Mouse (Mus musculus): ENCODE measurements around the gene Gimap9.

The Gimap9 gene

DNA sequence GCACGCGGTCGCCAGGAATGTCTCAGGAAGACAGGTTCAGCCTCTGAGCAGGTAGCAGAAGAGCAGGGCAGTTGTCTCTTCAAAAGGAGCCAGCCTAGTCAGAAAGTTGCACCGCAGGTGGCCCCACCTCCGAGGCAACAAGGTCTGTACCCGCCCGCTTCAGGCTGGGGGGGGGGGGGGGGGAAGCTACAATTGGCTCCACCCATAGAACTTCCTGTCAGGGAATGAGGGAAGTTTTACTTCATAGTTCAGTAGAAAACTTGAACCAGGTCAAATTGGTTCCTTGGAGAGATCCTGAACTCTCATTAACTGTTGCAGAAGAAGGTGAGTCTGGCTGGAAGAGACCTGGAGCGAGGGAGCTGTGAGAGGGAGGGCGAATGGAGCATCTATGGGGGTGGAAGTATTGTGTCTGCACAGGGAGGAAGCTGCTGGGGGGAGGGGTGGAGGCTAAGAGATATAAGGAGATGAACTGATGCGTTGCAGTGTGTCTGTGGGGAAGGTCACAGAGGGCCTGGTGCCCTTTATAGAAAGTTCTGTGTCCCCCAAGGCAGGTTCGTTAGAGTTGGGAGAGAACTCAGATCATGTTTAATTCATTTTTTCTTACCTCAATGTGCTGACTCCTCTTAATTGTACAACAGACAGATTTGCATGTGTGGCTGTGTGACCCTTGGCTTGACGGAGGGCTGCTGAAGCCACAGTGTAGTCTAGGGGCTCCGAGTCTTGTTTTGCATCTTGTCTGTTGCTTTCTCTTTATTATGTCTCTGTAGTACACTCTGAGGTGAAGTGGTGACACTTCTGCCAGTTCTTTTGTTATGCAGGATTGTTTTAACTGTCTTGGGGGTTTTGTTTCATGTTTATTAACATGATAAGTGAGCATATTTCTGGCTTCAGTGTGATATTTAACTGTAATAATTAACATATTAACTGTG, at the start of gene Gimap9:
Gene Gimap9 (plus strand): TSS at position 199 of the 929 bp plus-strand sequence.
- DNase-seq (ENCODE audit: low read depth, low spot score): no peak

GRCm38 (mm10) chr6:48626464-48626863, 49.5 kb upstream of the Gimap9 start, which contains the start of gene AI854703:
Gene AI854703, plus strand, starts transcription at chr6:48626764.
- DNase-seq (ENCODE audit: low read depth, low spot score): no peak

DNA sequence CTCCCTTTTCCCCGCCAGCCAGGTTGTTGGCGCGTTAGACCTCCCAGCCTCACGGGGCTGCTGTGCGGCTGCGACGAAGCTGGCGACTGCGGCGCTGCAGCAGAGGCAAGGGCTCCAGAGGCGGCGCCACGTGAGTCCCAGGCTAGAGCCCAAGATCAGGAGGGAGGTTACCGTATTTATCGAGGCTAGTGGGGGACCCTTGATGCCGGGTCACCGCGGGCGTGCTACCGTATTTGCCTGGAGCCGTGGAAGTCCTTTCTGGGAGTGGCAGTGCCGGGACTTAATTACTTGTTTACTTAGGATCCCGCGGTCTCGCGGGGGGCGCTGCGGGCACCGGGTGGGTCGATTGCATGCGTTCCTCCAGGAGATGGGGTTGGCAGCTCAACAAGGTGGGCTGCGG, 48.9 kb upstream of the Gimap9 start:
- peak; percentile 49 for DNase-seq (ENCODE audit: low read depth, low spot score)

DNA sequence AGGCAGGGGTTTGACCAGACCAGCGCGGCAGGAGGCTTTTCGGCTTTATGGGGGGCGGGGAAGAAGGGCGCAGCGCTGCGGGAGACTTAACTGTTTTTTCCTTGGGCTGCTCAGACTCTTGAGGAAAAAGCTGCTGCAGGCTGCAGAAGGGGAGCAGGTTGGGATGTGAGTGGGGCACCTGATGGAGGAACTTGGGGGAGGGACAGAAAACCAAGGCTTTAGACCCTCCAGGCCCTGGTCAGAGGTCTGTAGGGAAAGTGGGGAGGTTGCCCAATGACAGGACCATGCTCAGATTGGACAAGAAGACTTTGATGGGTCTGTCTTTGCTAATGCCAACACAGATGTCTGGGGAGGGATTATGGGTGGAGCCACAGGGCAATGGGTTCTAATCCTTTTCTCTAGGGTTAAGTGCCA, 48.4 kb upstream of the Gimap9 start:
- no peak for DNase-seq (ENCODE audit: low read depth, low spot score)

GRCm38 (mm10) chr6:48628377-48628776, 47.6 kb upstream of the Gimap9 start:
- DNase-seq (ENCODE audit: low read depth, low spot score): no peak

DNA sequence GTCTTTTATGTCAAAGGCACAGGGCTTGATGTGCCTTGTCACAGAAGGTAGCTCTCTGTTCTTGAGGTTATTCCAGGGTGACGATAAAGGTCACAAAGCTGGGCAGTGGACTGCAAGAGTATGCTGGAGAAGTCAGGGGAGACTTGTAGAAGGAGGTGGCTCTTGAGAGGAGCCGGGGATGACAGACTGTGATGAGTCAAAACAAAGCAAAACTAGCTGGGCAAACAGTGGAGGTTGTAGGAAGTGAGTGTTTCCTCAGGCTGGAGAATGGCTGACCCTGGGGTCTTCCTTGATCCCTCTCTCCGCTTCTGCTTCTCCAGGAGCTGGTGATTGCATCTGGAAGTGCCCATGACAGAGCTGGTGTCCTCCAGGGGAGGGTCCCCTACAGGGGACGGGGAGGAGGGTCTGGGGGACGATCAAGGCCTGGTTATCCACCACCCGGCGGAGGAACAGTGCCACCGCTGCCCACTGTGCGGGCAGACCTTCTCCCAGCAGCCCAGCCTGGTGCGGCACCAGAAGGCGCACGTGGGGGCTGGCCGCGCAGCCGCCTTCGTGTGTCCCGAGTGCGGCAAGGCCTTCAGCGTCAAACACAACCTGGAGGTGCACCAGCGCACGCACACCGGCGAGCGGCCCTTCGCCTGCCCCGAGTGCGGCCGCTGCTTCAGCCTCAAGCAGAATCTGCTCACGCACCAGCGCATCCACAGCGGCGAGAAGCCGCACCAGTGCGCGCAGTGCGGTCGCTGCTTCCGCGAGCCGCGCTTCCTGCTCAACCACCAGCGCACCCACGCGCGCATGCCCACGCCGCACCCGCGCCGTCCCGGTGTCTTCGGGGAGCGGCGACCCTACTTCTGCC, 46.9 kb upstream of the Gimap9 start:
- DNase-seq (ENCODE audit: low read depth, low spot score): no peak

DNA sequence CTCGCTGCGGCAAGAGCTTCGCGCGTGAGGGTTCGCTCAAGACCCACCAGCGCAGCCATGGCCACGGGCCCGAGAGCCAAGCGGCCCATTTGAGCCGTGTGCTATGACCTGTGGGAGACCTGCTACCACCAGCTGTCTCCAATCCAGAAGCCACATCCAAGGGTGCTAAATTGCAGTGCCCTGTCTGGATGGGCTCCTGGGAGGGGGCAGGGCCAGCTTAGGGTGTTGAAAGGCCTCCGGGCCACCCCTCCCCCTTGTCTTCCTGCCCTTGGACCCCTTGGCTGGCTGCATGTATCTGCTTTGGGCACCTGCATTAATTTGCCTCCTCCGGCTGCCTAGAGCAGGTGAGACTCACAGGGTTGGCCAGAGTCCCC, 46.3 kb upstream of the Gimap9 start:
- no peak for DNase-seq (ENCODE audit: low read depth, low spot score)

DNA sequence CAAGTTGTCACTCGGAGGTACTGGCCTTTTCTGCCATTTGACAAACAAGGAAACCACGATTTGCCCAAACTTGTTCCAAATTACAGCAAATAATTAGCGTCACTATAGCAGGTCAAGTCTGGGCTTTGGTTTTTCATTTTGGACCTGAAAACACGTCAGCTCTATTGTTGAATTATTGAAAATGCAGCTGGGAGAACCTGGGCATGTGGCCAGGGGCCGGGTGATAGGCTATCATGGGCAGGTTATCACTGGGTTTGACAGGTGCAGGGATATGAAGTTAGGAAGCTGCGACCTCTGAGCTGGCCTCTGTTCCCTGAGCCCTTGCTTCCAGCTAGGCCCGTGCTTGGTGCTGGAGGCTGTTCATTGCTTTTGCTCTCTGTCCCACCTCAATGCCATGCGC, 45.1 kb upstream of the Gimap9 start:
- DNase-seq (ENCODE audit: low read depth, low spot score): no peak

- DNase-seq (ENCODE audit: low read depth, low spot score): no peak
These were observed 40.8 kb upstream of the Gimap9 start for GRCm38 (mm10) chr6:48635105-48635504.

- no peak for DNase-seq (ENCODE audit: low read depth, low spot score)
These were observed 39.4 kb upstream of the Gimap9 start for GRCm38 (mm10) chr6:48636515-48636914.

- no peak for DNase-seq (ENCODE audit: low read depth, low spot score)
These were observed 38.0 kb upstream of the Gimap9 start for GRCm38 (mm10) chr6:48637811-48638500.

GRCm38 (mm10) chr6:48638553-48638952, 37.4 kb upstream of the Gimap9 start:
- DNase-seq (ENCODE audit: low read depth, low spot score): no peak

DNA sequence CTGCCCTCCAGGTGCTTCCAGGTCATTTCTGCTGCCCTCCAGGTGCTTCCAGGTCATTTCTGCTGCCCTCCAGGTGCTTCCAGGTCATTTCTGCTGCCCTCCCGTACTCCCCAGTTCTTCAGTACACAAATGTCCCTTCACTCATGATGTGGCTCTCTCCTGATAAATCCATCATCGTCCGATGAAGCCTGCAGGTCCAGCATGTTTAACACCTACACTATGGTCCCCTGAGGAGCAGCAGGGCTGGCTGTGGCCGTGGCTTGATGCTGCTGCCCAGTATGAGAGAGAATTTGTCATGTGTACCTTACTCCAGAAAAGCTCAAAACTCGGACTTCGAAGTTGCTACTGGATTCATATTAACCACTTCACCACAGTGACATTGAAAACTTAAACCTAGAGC, 34.5 kb upstream of the Gimap9 start:
- no peak for DNase-seq (ENCODE audit: low read depth, low spot score)

GRCm38 (mm10) chr6:48642764-48643292, 33.1 kb upstream of the Gimap9 start:
- peak; percentile 73 for DNase-seq (ENCODE audit: low read depth, low spot score)

- DNase-seq (ENCODE audit: low read depth, low spot score): peak; percentile 51
These were observed 30.1 kb upstream of the Gimap9 start for GRCm38 (mm10) chr6:48645660-48646308.

GRCm38 (mm10) chr6:48646309-48646690, 29.6 kb upstream of the Gimap9 start:
- DNase-seq (ENCODE audit: low read depth, low spot score): no peak

- DNase-seq (ENCODE audit: low read depth, low spot score): no peak
These were observed 28.9 kb upstream of the Gimap9 start, which contains the start of gene Gimap8 for GRCm38 (mm10) chr6:48646995-48647394. Gene Gimap8, plus strand, starts transcription at chr6:48647234.

- no peak for DNase-seq (ENCODE audit: low read depth, low spot score)
These were observed 28.3 kb upstream of the Gimap9 start for GRCm38 (mm10) chr6:48647611-48648010.

DNA sequence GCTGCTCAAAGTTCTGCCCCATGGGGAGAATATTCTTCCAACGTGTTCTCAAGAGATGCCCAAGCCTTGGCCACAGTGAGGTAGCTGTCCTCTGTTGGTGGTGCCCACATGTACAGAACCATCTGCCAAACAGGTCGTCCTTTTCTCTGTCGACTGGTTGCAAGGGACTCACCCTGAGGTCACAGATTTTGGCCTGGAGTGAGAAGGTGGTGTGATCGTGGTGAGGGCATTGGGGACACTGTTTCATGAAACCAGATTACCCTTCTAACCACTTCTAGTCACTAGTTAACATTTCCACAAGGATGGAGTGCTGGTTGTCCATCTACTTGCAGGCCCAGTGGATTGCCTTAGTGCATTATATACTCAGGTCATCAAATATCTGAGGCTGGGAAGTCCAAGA, 27.1 kb upstream of the Gimap9 start:
- DNase-seq (ENCODE audit: low read depth, low spot score): no peak

GRCm38 (mm10) chr6:48650041-48650440, 25.9 kb upstream of the Gimap9 start:
- DNase-seq (ENCODE audit: low read depth, low spot score): no peak

DNA sequence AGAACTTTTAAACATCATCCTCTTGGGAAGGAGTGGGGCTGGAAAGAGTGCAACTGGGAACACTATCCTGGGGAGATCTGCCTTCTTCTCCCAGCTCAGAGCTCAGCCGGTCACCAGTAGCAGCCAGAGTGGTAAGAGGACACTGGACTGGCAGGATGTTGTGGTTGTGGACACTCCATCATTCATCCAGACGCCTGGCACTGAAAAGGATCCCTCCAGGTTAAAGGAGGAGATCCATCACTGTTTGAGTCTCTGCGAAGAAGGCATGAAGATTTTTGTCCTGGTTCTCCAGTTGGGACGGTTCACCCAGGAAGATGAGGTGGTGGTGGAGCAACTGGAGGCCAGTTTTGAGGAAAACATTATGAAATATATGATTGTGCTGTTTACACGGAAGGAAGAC, 17.2 kb upstream of the Gimap9 start:
- DNase-seq (ENCODE audit: low read depth, low spot score): no peak
